Mouse (Mus musculus): Measurements from ENCODE around the gene Vmn1r223. TPM values are rescaled to one million over a fixed set of nuclear protein-coding genes. Genes with fewer than 3 reads are reported as not detected.

Vmn1r223 gene
- polyA plus RNA-seq, 1 experiment from 2014 or later: not detected

GRCm38 (mm10) chr13:23285191-23285920, 38.4 kb downstream of the Vmn1r223 start:
- Histone ChIP-seq H3K36me3 (replicated peaks) (no peaks in the 10 kb centered on the region), H3K9ac (no peak overlapping the region), H3K4me1 (replicated peaks) (peaks cover 15% of the 10 kb centered on the region), H3K4me3 (replicated peaks) (peak overlapping the region; percentile 51), H3K27me3 (peaks cover 46% of the 10 kb centered on the region), H3K4me2 (peak overlapping the region; percentile 71), H3K27ac (replicated peaks) (no peak overlapping the region), H3K9me3 (replicated peaks) (no peaks in the 10 kb centered on the region)
- 2% methylated on average over 22 of the region's 22 CpGs for WGBS (ENCODE audit: insufficient replicate concordance)
- peak; percentile 77 for ATAC-seq (ENCODE audit: insufficient read depth)

- Histone ChIP-seq H3K27ac (replicated peaks) (no peak overlapping the region), H3K4me3 (replicated peaks) (peak overlapping the region; percentile 51), H3K9ac (no peak overlapping the region), H3K36me3 (replicated peaks) (no peaks in the 10 kb centered on the region), H3K4me1 (replicated peaks) (peaks cover 15% of the 10 kb centered on the region), H3K4me2 (peak overlapping the region; percentile 71), H3K9me3 (replicated peaks) (no peaks in the 10 kb centered on the region), H3K27me3 (peaks cover 49% of the 10 kb centered on the region)
- ATAC-seq (ENCODE audit: insufficient read depth): no peak
- WGBS (ENCODE audit: insufficient replicate concordance): under 1% methylated on average over 35 of the region's 35 CpGs
These were observed 39.2 kb downstream of the Vmn1r223 start for GRCm38 (mm10) chr13:23285921-23286720.

GRCm38 (mm10) chr13:23286721-23287362, 39.9 kb downstream of the Vmn1r223 start:
- H3K4me2 ChIP-seq: peak overlapping the region; percentile 71
- no peaks in the 10 kb centered on the region for H3K9me3 ChIP-seq (replicated peaks)
- H3K27me3 ChIP-seq: peaks cover 49% of the 10 kb centered on the region
- H3K27ac ChIP-seq (replicated peaks): no peak overlapping the region
- no peak for ATAC-seq (ENCODE audit: insufficient read depth)
- H3K4me1 ChIP-seq (replicated peaks): peaks cover 15% of the 10 kb centered on the region
- peak overlapping the region; percentile 51 for H3K4me3 ChIP-seq (replicated peaks)
- no peaks in the 10 kb centered on the region for H3K36me3 ChIP-seq (replicated peaks)
- H3K9ac ChIP-seq: no peak overlapping the region
- 1% methylated on average over 19 of the region's 19 CpGs for WGBS (ENCODE audit: insufficient replicate concordance)

GRCm38 (mm10) chr13:23297737-23298136, 50.8 kb downstream of the Vmn1r223 start:
- H3K9ac ChIP-seq: no peak overlapping the region
- no peaks in the 10 kb centered on the region for H3K36me3 ChIP-seq (replicated peaks)
- peaks cover 29% of the 10 kb centered on the region for H3K4me1 ChIP-seq (replicated peaks)
- peak overlapping the region; percentile 75 for H3K4me2 ChIP-seq
- WGBS (ENCODE audit: insufficient replicate concordance): 1% methylated on average over 5 of the region's 5 CpGs
- ATAC-seq (ENCODE audit: insufficient read depth): no peak
- H3K9me3 ChIP-seq (replicated peaks): no peaks in the 10 kb centered on the region
- peak overlapping the region; percentile 53; the same call in 1 of the 2 replicates for H3K4me3 ChIP-seq (replicated peaks)
- no peak overlapping the region for H3K27ac ChIP-seq (replicated peaks)
- H3K27me3 ChIP-seq: peaks cover 15% of the 10 kb centered on the region; the same call in 1 of the 2 replicates

- ATAC-seq (ENCODE audit: insufficient read depth): peak; percentile 81
- Histone ChIP-seq H3K9ac (peak overlapping the region; percentile 47; the same call in 1 of the 2 replicates), H3K4me1 (replicated peaks) (peaks cover 29% of the 10 kb centered on the region), H3K4me2 (peak overlapping the region; percentile 75), H3K9me3 (replicated peaks) (no peaks in the 10 kb centered on the region), H3K36me3 (replicated peaks) (no peaks in the 10 kb centered on the region), H3K27me3 (peaks cover 22% of the 10 kb centered on the region; the same call in 1 of the 2 replicates), H3K27ac (replicated peaks) (no peak overlapping the region), H3K4me3 (replicated peaks) (peak overlapping the region; percentile 53)
- WGBS (ENCODE audit: insufficient replicate concordance): under 1% methylated on average over 21 of the region's 21 CpGs
These were observed 51.7 kb downstream of the Vmn1r223 start for GRCm38 (mm10) chr13:23298445-23299232.

- ATAC-seq (ENCODE audit: insufficient read depth): no peak; the same call in 1 of the 2 replicates
- Histone ChIP-seq H3K9me3 (replicated peaks) (no peaks in the 10 kb centered on the region), H3K27me3 (peaks cover 22% of the 10 kb centered on the region; the same call in 1 of the 2 replicates), H3K4me3 (replicated peaks) (peak overlapping the region; percentile 53), H3K4me2 (peak overlapping the region; percentile 75), H3K4me1 (replicated peaks) (peaks cover 29% of the 10 kb centered on the region), H3K27ac (replicated peaks) (0 out of 2 replicates have a peak overlapping the region, but pooled peaks have one; percentile 3), H3K9ac (peak overlapping the region; percentile 47), H3K36me3 (replicated peaks) (no peaks in the 10 kb centered on the region)
- under 1% methylated on average over 22 of the region's 22 CpGs for WGBS (ENCODE audit: insufficient replicate concordance)
These were observed 52.5 kb downstream of the Vmn1r223 start for GRCm38 (mm10) chr13:23299276-23299998.

- Histone ChIP-seq H3K9ac (peak overlapping the region; percentile 47; the same call in 1 of the 2 replicates), H3K36me3 (replicated peaks) (no peaks in the 10 kb centered on the region), H3K4me3 (replicated peaks) (peak overlapping the region; percentile 53), H3K27ac (replicated peaks) (no peak overlapping the region), H3K4me1 (replicated peaks) (peaks cover 29% of the 10 kb centered on the region), H3K27me3 (peaks cover 22% of the 10 kb centered on the region; the same call in 1 of the 2 replicates), H3K4me2 (peak overlapping the region; percentile 75), H3K9me3 (replicated peaks) (no peaks in the 10 kb centered on the region)
- WGBS (ENCODE audit: insufficient replicate concordance): under 1% methylated on average over 13 of the region's 13 CpGs
- ATAC-seq (ENCODE audit: insufficient read depth): no peak
These were observed 53.0 kb downstream of the Vmn1r223 start for GRCm38 (mm10) chr13:23299999-23300341.

Other genes starting within 250 kb of the Vmn1r223 start
- gene Vmn1r213, start 239.5 kb upstream of the Vmn1r223 start, polyA plus RNA-seq (2015; fragmentation: Nextera tagmentation; extraction: Ambion mirVana): not detected in 2 replicates
- gene Vmn1r214, start 216.7 kb upstream of the Vmn1r223 start, polyA plus RNA-seq (2015; fragmentation: Nextera tagmentation; extraction: Ambion mirVana): not detected in 2 replicates
- not detected in 2 replicates for gene Vmn1r215, start 179.1 kb upstream of the Vmn1r223 start, polyA plus RNA-seq (2015; fragmentation: Nextera tagmentation; extraction: Ambion mirVana)
- gene Vmn1r217, start 128.9 kb upstream of the Vmn1r223 start, polyA plus RNA-seq (2015; fragmentation: Nextera tagmentation; extraction: Ambion mirVana): not detected in 2 replicates
- gene Vmn1r218, start 114.0 kb upstream of the Vmn1r223 start, polyA plus RNA-seq (2015; fragmentation: Nextera tagmentation; extraction: Ambion mirVana): not detected in 2 replicates
- gene Vmn1r219, start 87.8 kb upstream of the Vmn1r223 start, polyA plus RNA-seq (2015; fragmentation: Nextera tagmentation; extraction: Ambion mirVana): not detected in 2 replicates
- not detected in 2 replicates for gene Vmn1r220, start 59.2 kb upstream of the Vmn1r223 start, polyA plus RNA-seq (2015; fragmentation: Nextera tagmentation; extraction: Ambion mirVana)
- gene Vmn1r221, start 33.0 kb upstream of the Vmn1r223 start, polyA plus RNA-seq (2015; fragmentation: Nextera tagmentation; extraction: Ambion mirVana): not detected in 2 replicates
- not detected in 2 replicates for gene Vmn1r222, start 11.2 kb upstream of the Vmn1r223 start, polyA plus RNA-seq (2015; fragmentation: Nextera tagmentation; extraction: Ambion mirVana)
- 11.2 and 12.6 TPM in 2 replicates for gene Zfp322a, start 122.1 kb downstream of the Vmn1r223 start, polyA plus RNA-seq (2015; fragmentation: Nextera tagmentation; extraction: Ambion mirVana)
- gene Abt1, start 176.7 kb downstream of the Vmn1r223 start, polyA plus RNA-seq (2015; fragmentation: Nextera tagmentation; extraction: Ambion mirVana): 5.1 and 5.2 TPM in 2 replicates
- gene Btn1a1, start 218.8 kb downstream of the Vmn1r223 start, polyA plus RNA-seq (2015; fragmentation: Nextera tagmentation; extraction: Ambion mirVana): 1.6 and 2.1 TPM in 2 replicates
- gene Btn2a2, start 241.7 kb downstream of the Vmn1r223 start, polyA plus RNA-seq (2015; fragmentation: Nextera tagmentation; extraction: Ambion mirVana): not detected in 2 replicates